Mouse (Mus musculus): ENCODE measurements at regions not wholly inside any gene's neighbourhood (a gene's known extent, or its start where the extent isn't known, plus 50 kb on each side); places are given as distances from the start of the nearest gene placed in this dataset.
A peak's percentile ranks its signal among the peaks of the same experiment; 100 is the strongest.

DNA sequence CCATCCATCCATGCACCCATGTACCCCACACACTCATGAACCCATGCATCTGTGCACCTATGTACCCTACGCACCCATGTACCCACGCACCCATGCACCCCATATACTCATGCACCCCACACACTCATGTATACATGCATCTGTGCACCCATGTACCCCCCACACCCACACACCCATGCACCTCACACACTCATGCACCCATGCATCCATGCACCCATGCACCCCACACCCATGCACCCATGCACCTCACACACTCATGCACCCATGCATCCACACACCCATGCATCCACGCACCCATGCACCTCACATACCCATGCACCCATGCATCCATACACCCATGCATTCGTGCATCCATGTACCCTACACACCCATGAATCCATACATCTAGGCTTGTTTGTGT, 63.6 kb downstream of the 4930564D02Rik start:
- DNase-seq = no peak

DNA sequence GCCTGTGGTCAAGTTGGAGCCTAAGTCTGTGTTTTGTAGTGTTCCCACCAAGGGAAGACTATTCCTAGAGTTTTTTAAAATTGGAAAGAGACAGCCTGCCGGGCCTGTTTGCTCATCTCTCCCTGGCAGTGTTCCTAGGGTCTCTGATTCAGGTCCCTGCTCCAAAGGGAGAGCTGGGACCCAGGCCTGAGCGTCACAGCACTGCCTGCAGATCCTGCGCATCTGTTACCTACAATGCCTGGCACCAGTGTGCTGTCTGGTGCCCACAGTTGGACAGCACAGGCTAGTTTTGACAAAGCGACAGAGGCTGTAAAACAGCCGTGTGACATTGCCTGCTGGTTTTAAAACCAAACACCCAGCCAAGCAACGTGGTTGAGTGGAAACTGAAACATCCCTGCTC, 64.4 kb downstream of the 4930564D02Rik start:
- DNase-seq = no peak

DNA sequence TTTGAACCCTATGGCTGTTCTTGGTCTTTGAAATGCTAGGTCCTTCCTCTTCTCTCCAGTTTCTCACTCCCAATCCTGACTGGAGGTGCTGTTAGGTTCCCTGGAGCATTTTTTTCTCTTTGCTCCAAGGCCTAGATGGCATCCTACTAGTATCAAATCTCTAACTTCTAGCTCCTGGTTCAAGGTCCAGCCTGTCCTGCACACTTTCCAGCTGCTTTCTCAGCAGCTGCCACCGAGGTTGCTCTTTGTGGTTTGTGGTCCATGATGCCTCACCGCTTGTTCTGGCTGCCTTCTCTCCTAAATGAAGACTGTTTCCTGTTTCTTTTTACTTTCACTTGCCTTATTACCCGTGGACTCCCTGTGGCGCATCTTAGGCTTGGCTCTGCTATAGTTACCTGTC, 66.4 kb downstream of the 4930564D02Rik start:
- DNase-seq = no peak

DNA sequence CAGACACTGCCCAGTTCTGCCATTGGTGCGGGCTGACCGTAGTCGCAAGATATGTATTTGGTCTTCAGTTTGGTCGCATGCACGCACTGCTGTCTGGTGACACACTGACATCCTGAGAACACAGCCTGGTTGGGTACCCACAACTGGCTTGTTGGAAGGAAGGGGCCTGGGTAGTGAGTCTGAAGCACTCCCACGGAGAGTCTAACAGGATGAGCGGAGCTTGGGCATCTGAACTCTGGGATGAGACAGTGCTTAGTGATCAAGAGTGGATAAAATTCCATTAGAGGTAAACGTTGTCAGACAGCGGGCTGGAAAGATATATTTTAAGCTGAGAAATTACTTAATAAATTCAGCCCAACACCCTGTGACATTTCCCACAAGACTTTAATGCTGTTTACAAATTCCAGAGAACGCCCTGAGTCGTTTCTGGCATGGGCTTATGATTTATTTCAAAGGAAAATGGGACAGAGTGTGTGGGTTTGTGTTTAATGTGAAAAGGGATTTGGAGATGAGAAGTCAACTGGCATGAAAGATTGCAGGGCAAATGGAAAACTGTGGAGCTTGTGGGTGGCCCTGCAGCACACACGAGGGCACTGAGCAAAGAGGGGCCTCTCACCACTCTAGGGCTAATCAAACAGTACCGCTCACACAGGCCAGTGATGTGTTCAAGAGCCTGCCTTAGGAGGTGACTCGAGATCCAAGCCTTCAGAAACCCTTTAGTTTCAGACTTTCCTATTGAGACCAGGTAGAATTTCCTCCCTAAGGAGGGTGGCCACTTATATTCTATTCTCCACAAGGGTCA, 74.7 kb downstream of the 4930564D02Rik start:
- no peak for DNase-seq

DNA sequence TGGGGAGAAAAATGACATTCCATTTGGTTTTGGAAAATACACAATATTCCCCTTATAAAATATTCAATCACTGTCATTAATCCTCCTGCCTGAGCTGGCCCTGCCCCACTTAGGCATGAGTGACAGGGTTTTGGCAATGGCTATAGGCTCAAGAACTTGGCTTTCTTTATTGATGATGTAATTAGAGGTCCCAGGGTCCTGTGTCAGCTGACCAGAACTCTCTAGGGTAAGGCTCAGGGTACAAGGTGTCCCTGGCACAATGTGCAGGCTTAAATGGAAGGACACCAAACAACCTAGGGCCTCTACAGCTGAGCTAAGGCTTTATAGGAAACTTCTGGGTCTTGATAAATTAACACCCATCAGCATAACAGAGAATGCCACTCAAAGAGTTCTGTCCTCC, 76.0 kb downstream of the 4930564D02Rik start:
- DNase-seq = no peak

DNA sequence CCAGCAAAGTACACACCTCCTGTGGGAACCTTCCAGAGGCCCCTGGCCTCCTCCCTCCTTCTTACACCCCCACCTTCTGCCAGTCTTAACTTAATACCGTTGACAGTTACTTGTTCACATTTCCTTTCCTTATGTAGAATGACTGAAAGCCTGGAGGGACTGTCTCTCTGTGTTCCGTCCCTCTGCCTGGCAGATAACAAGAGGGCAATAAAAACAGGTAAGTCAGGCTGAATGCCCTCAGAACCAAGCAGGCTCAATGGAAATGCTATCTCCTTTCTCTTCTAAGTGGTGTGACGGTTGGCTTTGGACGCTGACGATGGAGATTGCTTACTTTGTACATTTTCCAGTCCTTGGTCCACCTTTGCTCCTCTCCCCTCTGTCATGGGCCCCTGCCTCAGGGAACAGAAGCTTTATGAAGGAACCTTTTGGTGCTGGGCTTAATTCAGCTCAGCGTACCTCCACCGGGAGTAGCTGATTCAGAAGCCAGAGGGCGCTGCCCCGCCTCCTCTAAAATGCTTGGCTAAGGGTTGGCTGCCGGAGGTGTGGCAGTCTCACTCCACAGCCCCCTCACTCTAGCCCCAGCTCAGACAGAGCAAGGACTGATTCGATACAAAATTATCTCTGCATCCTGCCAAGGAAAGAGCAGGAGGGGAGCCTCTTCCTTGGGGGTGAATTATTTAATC, 85.0 kb downstream of the 4930564D02Rik start:
- DNase-seq = no peak

DNA sequence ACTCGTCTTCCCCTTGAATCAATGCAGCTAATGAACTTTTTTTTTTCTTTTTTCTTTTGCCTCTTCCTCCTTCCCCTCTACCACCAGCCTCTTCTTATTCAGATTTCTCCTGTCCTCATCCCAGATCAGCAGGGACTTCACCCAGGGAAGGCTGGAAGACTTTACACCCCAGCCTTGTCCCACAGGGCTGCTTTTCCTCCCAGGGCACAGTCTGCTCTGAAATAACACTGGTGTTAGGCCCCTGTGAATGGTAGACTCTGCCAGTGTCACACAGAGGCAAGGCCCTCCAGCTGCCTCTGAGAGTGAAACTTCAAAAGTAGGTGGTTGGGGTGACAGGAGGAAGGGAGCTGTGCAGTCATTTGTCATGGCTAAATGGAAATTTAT, 85.5 kb downstream of the 4930564D02Rik start:
- DNase-seq = no peak

DNA sequence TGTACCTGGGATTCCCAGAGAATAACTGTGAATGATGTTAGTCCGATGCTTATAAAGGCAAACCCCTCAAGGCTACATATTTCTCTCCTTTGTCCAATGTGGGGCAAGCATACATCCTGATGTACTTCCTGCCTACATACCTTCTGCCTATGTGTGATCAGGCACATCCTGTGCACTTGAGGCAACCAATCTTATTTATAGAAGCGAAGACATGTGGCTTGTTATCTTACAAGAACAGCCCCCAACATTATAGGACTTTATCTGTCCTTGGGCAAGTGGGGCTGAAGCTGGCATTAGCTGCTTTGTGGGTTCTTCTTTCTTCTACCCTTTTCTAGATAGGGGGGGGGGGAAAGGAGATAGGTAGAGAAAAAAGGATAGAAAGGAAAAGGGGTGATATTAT, 91.7 kb downstream of the 4930564D02Rik start:
- DNase-seq = no peak

DNA sequence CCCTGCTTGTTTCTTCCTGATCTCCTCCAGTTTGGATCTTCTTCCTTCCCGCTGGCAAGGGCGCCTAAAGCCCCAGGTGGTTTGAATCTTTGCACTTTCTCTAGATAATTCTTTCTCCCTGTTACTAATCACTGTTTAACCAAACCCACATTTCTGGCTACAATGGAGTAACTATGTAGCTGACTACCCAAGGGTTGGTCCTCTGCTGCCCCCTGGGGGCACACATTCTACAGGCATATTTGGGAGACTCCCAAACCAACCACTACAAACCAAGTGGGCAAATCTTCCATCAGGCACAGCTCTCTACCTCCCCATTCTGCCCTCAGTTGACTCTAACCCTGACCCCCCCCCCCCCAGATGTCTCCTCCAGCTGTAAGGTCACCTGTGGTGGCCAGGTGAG, 98.7 kb downstream of the 4930564D02Rik start:
- DNase-seq = peak; percentile 48

DNA sequence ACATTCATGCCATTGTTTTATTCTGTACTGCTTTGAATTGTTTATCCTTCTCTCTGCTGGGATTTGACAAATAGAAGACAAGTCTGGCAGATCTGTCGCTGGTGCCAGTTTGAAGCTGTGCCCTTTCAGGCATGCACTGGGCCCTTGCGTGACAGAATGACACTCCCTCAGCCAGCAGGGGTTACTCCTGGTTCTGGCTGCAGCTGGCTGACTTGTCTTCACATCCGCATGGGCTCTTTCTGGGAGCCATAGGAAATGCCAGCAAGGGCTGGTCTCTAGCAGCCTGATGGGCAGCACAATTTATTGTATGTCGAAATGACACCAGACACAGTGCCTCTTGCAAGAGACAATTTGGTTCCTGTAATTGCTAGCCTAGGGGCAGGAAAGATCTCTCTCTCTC, 102.5 kb downstream of the 4930564D02Rik start:
- no peak for DNase-seq

DNA sequence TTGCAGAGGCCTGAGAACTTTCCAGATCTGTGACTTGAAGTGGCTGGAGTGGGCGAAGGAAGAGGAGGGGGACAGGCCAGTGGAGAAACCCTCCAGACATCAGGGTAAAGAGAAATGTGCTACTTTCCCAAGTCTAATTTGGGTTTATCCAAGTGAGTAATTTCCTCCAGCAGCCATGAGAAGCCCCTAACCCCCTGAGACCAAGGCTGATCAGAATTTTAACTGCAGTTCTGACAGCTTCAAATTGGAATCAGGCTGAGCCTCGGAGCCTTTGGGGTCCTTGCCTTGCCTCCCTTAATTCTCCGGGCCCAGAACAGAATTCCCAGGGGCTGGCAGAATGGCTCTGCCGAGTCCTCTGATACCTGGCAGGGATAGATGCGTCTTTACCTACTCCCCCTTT, 104.9 kb downstream of the 4930564D02Rik start:
- no peak for DNase-seq

DNA sequence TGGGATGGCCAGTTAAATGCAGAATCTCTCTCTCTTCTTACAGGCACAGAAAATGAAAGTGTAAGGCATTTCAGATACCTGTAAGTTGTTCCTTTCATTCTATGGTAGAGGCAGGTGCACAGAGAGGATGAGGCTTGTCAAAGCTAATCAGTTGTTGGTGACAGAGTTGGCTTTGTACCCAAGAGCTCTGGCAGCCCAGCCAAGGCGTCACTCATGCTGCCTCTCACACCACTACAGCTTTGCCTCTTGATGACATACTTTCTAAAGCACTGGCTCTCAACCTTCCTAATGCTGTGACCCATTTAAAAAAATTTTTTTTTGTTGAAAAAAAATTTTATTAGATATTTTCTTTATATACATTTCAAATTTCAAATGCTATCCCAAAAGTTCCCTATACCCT, 105.4 kb downstream of the 4930564D02Rik start:
- no peak for DNase-seq

DNA sequence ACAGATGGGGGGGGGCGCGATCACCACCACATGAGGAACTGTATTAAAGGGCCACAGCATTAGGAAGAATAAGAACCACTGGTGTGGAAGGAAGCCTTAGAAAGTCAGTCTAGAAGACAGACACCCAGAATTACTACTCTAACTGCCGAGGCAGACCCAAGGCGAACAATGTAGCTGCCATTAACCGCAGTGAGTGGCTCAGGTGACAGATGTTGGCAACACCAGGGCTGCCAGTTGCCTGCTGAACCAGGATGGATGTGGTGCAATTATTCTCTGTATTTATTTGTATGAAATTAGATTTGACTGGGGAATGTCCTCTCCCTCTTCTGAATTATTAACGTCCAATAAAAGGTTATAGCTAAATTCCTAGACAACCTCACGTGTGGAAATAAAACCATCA, 124.7 kb downstream of the 4930564D02Rik start:
- DNase-seq = no peak

DNA sequence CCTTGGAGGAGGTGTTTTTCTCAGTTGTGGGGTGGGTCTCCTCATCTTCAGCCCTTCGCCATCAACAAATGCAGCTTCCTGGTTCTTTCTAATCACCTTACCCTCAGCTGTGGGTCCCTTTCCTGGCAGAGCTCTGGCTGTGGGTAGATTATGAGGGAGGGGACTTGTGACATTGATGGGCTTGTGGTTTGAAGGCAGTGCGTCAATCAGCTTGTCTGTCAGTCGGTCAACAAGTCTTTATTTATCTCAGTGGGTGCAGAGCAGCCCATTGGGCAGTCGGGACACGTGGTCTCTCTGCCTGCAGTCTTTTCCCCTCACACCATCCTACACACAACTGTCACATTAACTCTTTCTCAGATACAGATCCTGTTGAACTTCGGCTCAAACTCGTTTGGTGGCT, 125.2 kb downstream of the 4930564D02Rik start:
- DNase-seq = no peak

DNA sequence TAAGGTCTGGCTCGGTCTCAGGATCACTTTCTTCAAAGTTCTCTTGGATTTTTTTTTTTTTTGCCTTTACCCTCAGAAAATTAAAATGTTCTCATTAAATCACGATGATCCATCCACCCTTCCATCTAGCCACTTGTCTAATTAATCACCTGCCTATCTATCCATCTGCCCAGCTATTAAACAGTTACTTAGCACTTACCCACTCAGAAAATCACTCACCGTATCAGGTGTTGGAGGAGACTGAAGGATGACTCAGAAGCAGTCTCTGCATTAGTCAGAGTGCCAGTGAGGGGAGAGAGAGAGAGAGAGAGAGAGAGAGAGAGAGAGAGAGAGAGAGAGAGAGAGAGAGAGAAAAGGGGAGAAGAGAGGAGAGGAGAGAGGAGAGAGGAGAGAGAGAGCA, 134.1 kb downstream of the 4930564D02Rik start:
- no peak for DNase-seq

DNA sequence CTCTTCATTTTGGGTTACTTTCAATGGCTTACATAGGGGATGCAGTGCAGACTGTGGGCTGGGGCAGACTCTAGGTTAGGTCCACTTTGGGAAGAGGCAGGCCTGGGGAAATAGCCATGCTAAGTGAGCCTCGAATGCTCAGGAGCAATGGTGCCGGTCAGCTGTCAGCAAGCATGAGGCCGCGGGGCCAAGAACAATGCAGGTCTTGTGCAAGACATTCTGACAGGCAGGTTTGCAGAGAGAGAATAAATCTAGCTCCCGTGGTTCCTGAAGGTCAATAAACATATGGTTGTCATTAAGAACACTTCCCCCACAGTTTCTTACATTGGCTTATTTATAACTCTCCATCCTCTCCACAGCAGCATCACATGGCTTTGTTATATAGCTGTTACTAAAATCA, 142.5 kb downstream of the 4930564D02Rik start:
- no peak for DNase-seq

DNA sequence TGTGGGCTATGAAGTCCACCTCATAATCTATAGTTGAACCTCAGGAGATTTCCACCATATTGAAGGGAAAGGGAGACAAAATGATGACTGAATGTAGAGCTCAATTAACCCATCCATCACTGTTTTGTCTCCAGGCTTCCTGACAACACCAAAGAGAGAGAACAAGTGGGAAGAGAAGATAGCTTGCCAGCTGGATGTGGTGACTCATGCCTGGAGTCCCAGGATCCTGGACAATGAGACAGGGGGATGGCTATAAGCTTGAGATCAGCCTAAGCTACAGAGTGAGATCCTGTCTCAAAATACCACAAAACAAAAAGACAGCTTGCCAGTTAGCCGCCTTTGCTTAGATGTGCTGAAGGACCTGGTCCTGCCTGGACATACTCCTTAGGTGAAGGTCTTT, 144.4 kb downstream of the 4930564D02Rik start:
- DNase-seq = no peak

DNA sequence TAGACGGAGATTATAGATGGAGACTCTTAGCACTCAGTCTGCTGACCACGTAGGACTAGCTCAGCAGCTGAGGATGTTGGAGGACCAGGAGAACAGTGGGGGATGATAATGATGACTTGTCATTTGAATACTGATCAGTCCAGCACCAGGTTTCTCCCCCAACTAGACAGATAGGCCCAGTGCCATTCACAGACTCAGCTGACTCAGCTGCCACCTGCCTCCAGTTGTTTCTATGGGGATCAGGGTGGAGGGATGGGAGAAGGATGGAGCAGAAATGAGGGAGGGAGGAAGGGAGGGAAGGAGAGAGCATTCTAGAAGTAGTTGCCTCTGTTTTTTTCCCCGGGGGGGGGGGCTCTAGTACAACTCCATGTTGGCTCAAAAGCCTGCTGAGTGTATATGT, 145.1 kb downstream of the 4930564D02Rik start:
- no peak for DNase-seq

DNA sequence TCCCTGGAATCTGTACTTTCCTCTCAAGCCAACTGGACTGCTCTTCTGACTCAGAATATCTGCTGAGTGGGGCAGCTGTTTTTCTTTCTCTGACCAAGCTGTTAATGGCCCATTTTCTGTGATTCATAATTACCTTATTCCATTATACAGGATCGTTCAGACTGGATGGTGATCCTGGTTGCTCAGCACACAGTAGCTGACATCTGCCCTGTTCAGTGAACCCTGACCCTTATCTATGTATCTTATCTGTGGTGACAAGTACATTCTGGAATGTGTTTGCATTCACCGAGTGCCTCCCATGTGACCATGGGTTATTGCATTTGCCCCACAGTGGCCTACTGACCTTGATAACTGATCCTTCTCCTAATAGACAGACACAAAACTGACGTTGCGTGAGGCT, 148.2 kb downstream of the 4930564D02Rik start:
- DNase-seq = no peak

DNA sequence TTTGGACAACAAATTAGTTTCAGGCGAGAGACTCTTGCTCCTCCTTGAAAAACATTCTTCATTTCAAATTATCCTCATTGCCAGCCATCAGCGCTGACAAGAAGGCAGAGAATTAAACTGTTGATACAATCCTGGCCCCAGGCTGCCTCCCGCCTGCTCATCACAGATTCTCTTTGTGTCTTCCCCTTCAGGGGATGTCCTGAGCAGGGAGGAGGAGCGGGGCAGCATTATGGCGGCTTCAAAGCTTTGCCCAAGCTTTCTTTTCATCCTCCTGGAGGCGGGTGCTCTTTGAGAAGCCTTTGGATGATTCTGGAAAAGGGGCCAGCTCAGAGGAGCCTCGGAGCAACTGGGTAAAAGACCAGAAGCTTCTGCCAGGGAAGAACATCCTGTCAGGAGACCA, 149.1 kb downstream of the 4930564D02Rik start:
- no peak for DNase-seq

DNA sequence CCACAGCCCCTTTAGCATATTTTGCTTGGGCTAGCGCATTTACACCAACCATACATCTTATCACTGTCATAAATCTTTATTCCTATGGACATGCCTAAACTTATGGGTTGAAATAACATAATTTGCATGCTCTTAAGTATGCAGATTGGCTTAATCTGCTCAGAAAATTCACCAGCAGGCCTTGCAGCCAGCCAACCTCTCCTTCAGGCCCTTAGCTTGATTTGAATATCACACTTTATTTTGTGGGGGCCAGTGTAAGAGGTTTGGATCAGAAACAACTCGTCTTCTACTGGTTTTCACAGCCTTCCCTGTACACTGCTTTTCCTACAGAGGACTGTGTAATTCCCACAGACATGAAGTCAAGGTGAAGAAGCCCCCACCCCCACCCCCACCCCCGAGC, 153.0 kb downstream of the 4930564D02Rik start:
- no peak for DNase-seq

DNA sequence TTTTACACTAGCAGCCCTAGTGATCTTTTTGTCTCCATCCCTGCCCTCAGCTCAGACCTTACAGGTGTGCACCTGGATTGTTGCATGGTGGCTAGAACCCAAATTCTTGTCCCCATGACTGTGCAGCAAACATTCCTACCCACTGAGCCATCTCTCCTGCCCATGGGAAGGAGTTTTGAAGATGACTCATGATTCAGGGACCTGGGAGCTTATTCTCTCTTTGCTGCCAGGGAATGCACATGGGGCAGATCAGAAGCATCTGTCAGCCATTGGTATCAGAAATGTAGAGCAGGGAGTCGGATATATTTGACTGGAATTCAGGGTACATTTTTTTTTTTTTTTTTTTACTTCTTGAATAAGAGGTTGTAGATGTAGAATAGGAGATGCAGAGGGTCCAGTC, 154.0 kb downstream of the 4930564D02Rik start:
- no peak for DNase-seq

DNA sequence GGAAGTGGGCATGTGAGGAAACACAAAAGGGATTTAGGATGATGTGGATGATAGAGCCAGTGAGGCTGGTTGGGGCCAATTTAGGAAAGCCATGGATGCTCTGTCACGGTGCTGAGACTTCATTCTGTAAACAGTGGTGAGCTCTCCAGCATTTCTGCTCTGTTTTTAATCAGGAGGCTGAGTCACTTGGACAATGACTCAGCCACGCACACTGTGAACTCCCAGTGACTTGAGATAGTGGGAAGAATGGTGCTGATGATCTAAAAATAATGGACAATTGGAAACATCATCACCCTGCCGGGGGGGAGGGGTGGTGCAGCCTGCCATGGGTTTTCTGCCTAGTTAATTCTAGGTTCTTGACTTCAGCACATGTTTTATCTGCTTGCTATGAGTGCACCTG, 156.3 kb downstream of the 4930564D02Rik start:
- DNase-seq = no peak

DNA sequence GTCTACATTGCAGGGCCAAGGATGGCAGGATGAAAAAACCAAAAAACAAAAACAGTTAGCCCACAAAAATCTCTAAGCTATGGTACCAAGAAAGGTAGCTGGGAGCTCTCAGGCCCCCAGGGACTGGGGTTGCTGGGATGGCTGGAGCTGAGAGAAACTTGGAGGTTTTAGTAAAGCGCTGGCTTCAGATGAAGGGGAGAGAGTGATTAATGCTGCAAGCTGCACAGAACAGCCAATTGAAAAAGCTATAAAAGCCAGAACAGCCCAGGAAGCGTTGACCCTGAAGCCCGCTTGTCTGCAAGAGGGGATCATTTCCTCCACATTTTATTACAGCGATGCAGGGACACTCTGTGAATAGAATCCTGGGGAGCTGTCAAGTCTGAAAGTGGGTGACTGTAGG, 157.0 kb downstream of the 4930564D02Rik start:
- no peak for DNase-seq

DNA sequence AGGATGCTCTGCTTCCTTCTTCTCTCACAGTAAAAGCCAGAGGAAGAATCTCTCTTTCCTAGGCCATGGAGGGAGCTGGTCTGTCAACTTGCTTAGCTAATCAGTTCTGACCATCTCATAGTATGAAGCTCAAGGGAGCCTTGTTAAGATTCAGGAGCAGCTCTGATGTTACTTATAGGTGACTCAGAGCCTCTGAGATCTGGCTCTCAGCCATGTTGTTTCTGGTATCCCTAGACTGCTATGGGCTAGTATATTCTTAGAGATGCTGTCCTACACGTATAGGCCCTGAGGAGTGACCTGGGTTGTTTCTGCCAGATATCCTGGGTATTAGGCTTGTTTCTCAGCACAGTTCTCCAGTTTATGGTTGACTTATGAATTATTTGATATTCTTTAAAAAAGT, 160.9 kb downstream of the 4930564D02Rik start:
- no peak for DNase-seq
